Mouse (Mus musculus): Measurements from ENCODE around the gene Casq2. TPM values are rescaled to one million over a fixed set of nuclear protein-coding genes. Genes with fewer than 3 reads are reported as not detected.
A peak's percentile ranks its signal among the peaks of the same experiment; 100 is the strongest.

The Casq2 gene
- polyA plus RNA-seq, 1 experiment from 2014 or later: 8.9 TPM

- H3K9ac ChIP-seq (ENCODE audit: low read length): no peak overlapping the region
- no peaks in the 10 kb centered on the region for H3K9me3 ChIP-seq (ENCODE audit: control insufficient read depth, low read length)
- H3K27ac ChIP-seq (ENCODE audit: low read depth, low read length): no peak overlapping the region
- ATAC-seq (ENCODE audit: insufficient read depth, low FRiP score, low TSS enrichment): no peak
- H3K27me3 ChIP-seq (ENCODE audit: control insufficient read depth, insufficient read depth, low read length): no peaks in the 10 kb centered on the region
- DNase-seq (ENCODE audit: low spot score): no peak
- WGBS: 70% methylated on average over 4 of the region's 4 CpGs
- no peaks in the 10 kb centered on the region for H3K4me1 ChIP-seq (ENCODE audit: control insufficient read depth, insufficient read depth, low read length)
- no peak overlapping the region for H3K4me3 ChIP-seq (ENCODE audit: low read depth, low read length)
- no peak overlapping the region for H3K4me2 ChIP-seq (ENCODE audit: low read depth)
- no peaks in the 10 kb centered on the region; the same call in 1 of the 2 replicates for H3K36me3 ChIP-seq (ENCODE audit: control insufficient read depth, insufficient read depth, low read length)
These were observed 95.0 kb downstream of the Casq2 start for GRCm38 (mm10) chr3:102181191-102181590.

DNA sequence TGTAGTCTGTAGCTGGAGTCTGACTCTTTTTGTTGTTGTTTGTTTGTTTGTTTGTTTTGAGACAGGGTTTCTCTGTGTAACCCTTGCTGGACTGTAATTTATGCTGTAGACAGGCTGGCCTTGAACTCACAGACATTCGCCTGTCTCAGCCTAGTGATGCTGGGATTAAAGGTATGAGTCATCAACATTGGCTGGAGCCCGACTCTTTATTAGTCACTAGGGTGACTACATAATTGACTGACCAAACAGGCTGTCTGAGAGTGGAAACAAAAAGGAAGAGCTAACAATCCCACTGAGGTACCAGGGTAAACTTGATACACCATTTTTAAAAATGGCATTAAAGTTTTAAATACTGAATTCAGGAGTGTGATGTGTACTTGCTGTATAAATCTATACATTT, 96.4 kb downstream of the Casq2 start:
- Histone ChIP-seq H3K4me1 (ENCODE audit: control insufficient read depth, insufficient read depth, low read length) (no peaks in the 10 kb centered on the region), H3K9ac (ENCODE audit: low read length) (no peak overlapping the region), H3K9me3 (ENCODE audit: control insufficient read depth, low read length) (no peaks in the 10 kb centered on the region), H3K27me3 (ENCODE audit: control insufficient read depth, insufficient read depth, low read length) (no peaks in the 10 kb centered on the region), H3K4me2 (ENCODE audit: low read depth) (no peak overlapping the region), H3K27ac (ENCODE audit: low read depth, low read length) (no peak overlapping the region), H3K36me3 (ENCODE audit: control insufficient read depth, insufficient read depth, low read length) (no peaks in the 10 kb centered on the region; the same call in 1 of the 2 replicates), H3K4me3 (ENCODE audit: low read depth, low read length) (no peak overlapping the region)
- WGBS: 84% methylated on average over 2 of the region's 2 CpGs
- ATAC-seq (ENCODE audit: insufficient read depth, low FRiP score, low TSS enrichment): no peak
- DNase-seq (ENCODE audit: low spot score): no peak

DNA sequence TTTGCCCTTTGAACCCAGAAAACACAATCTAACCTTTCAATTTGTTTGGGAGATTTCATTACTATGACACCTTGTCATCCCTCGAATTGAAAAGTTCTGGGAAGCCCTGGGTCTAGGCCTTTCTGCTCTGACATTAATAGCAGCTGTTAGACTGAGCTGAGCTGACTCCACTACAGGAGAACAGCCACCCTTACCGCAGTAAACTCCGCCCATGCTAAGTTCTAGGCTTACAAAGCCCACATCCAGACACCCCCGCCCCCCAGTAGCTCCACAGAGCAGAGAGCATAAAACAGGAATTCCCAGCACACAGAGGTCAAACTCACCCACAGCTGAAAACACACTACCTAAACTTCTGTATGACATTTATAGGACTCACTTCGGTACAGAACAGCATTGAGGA, 98.5 kb downstream of the Casq2 start:
- H3K9ac ChIP-seq (ENCODE audit: low read length): no peak overlapping the region
- peaks cover 4% of the 10 kb centered on the region; the same call in 1 of the 2 replicates for H3K4me1 ChIP-seq (ENCODE audit: control insufficient read depth, insufficient read depth, low read length)
- no peaks in the 10 kb centered on the region for H3K9me3 ChIP-seq (ENCODE audit: control insufficient read depth, low read length)
- no peak overlapping the region for H3K4me3 ChIP-seq (ENCODE audit: low read depth, low read length)
- ATAC-seq (ENCODE audit: insufficient read depth, low FRiP score, low TSS enrichment) (no peak), DNase-seq (ENCODE audit: low spot score) (no peak)
- H3K27me3 ChIP-seq (ENCODE audit: control insufficient read depth, insufficient read depth, low read length): no peaks in the 10 kb centered on the region
- H3K4me2 ChIP-seq (ENCODE audit: low read depth): no peak overlapping the region
- no peak overlapping the region for H3K27ac ChIP-seq (ENCODE audit: low read depth, low read length)
- H3K36me3 ChIP-seq (ENCODE audit: control insufficient read depth, insufficient read depth, low read length): no peaks in the 10 kb centered on the region
- WGBS: 58% methylated on average over 5 of the region's 5 CpGs

- no peak overlapping the region for H3K9ac ChIP-seq (ENCODE audit: low read length)
- H3K4me2 ChIP-seq (ENCODE audit: low read depth): no peak overlapping the region
- no peak overlapping the region for H3K4me3 ChIP-seq (ENCODE audit: low read depth, low read length)
- no peak overlapping the region for H3K27ac ChIP-seq (ENCODE audit: low read depth, low read length)
- 83% methylated on average over 4 of the region's 4 CpGs for WGBS
- peaks cover 11% of the 10 kb centered on the region for H3K4me1 ChIP-seq (ENCODE audit: control insufficient read depth, insufficient read depth, low read length)
- 0 out of 2 replicates have a peak, but pooled peaks cover under 1% of the 10 kb centered on the region for H3K27me3 ChIP-seq (ENCODE audit: control insufficient read depth, insufficient read depth, low read length)
- DNase-seq (ENCODE audit: low spot score): no peak
- ATAC-seq (ENCODE audit: insufficient read depth, low FRiP score, low TSS enrichment): no peak
- no peaks in the 10 kb centered on the region for H3K36me3 ChIP-seq (ENCODE audit: control insufficient read depth, insufficient read depth, low read length)
- no peaks in the 10 kb centered on the region for H3K9me3 ChIP-seq (ENCODE audit: control insufficient read depth, low read length)
These were observed 101.2 kb downstream of the Casq2 start for GRCm38 (mm10) chr3:102187401-102187800.

- H3K9ac ChIP-seq (ENCODE audit: low read length): no peak overlapping the region
- DNase-seq (ENCODE audit: low spot score): peak; percentile 37
- no peak for ATAC-seq (ENCODE audit: insufficient read depth, low FRiP score, low TSS enrichment)
- 26% methylated on average over 6 of the region's 6 CpGs for WGBS
- no peaks in the 10 kb centered on the region for H3K9me3 ChIP-seq (ENCODE audit: control insufficient read depth, low read length)
- H3K27ac ChIP-seq (ENCODE audit: low read depth, low read length): no peak overlapping the region
- H3K4me3 ChIP-seq (ENCODE audit: low read depth, low read length): no peak overlapping the region
- 0 out of 2 replicates have a peak overlapping the region, but pooled peaks have one; percentile 8 for H3K4me2 ChIP-seq (ENCODE audit: low read depth)
- H3K27me3 ChIP-seq (ENCODE audit: control insufficient read depth, insufficient read depth, low read length): 0 out of 2 replicates have a peak, but pooled peaks cover 2% of the 10 kb centered on the region
- no peaks in the 10 kb centered on the region for H3K36me3 ChIP-seq (ENCODE audit: control insufficient read depth, insufficient read depth, low read length)
- H3K4me1 ChIP-seq (ENCODE audit: control insufficient read depth, insufficient read depth, low read length): peaks cover 25% of the 10 kb centered on the region
These were observed 102.8 kb downstream of the Casq2 start for GRCm38 (mm10) chr3:102188972-102189371.

DNA sequence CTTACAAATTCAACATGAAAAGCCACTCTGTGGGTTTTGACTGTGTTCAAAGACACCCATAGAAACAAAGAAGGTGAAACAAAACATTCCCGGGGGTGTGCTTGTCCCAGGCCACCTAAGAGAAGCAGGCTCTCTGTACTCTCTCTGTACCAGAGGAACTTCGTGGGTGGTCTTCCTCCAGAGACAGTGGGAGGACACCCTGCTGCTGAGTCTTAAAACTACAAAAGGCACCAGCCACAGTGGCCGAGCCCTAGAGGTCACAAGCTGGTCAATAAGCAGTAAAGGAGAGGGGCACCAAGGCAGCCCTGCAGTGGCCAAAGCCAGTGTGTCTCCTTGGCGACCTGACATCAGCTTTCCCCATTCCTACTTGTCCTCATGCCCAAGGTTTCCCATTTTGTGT, 103.8 kb downstream of the Casq2 start:
- peak; percentile 30 for DNase-seq (ENCODE audit: low spot score)
- no peak overlapping the region for H3K27ac ChIP-seq (ENCODE audit: low read depth, low read length)
- no peaks in the 10 kb centered on the region for H3K9me3 ChIP-seq (ENCODE audit: control insufficient read depth, low read length)
- no peak overlapping the region for H3K9ac ChIP-seq (ENCODE audit: low read length)
- no peak overlapping the region for H3K4me3 ChIP-seq (ENCODE audit: low read depth, low read length)
- H3K36me3 ChIP-seq (ENCODE audit: control insufficient read depth, insufficient read depth, low read length): no peaks in the 10 kb centered on the region
- 1% methylated on average over 4 of the region's 4 CpGs for WGBS
- no peak overlapping the region for H3K4me2 ChIP-seq (ENCODE audit: low read depth)
- 0 out of 2 replicates have a peak, but pooled peaks cover 2% of the 10 kb centered on the region for H3K27me3 ChIP-seq (ENCODE audit: control insufficient read depth, insufficient read depth, low read length)
- ATAC-seq (ENCODE audit: insufficient read depth, low FRiP score, low TSS enrichment): no peak
- peaks cover 33% of the 10 kb centered on the region for H3K4me1 ChIP-seq (ENCODE audit: control insufficient read depth, insufficient read depth, low read length)

GRCm38 (mm10) chr3:102190642-102191041, 104.4 kb downstream of the Casq2 start:
- Histone ChIP-seq H3K9me3 (ENCODE audit: control insufficient read depth, low read length) (no peaks in the 10 kb centered on the region), H3K4me3 (ENCODE audit: low read depth, low read length) (no peak overlapping the region), H3K36me3 (ENCODE audit: control insufficient read depth, insufficient read depth, low read length) (no peaks in the 10 kb centered on the region), H3K27ac (ENCODE audit: low read depth, low read length) (no peak overlapping the region), H3K4me1 (ENCODE audit: control insufficient read depth, insufficient read depth, low read length) (peaks cover 38% of the 10 kb centered on the region), H3K4me2 (ENCODE audit: low read depth) (no peak overlapping the region), H3K9ac (ENCODE audit: low read length) (no peak overlapping the region), H3K27me3 (ENCODE audit: control insufficient read depth, insufficient read depth, low read length) (0 out of 2 replicates have a peak, but pooled peaks cover 4% of the 10 kb centered on the region)
- DNase-seq (ENCODE audit: low spot score) (no peak), ATAC-seq (ENCODE audit: insufficient read depth, low FRiP score, low TSS enrichment) (no peak)

DNA sequence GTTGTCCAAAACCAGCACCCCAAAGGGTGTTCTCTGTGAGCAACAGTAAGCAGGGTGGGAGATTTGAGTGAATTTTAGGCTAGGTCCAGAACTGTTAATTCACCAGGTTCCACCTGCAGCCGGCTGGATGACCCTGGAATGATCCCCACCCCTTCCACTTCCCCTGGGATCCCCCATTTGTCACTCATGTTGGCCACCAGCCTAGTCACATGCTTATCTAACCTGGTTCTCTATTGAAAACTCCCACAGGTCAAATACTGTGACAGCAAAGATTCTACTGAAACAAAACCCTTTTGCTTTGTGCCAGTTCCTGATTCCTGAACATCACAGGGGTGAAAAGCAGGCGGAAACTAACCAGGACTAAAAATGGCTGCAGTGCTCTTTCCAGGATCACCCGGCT, 105.4 kb downstream of the Casq2 start:
- 74% methylated on average over 3 of the region's 3 CpGs for WGBS
- DNase-seq (ENCODE audit: low spot score): no peak
- no peaks in the 10 kb centered on the region for H3K9me3 ChIP-seq (ENCODE audit: control insufficient read depth, low read length)
- H3K9ac ChIP-seq (ENCODE audit: low read length): no peak overlapping the region
- H3K4me3 ChIP-seq (ENCODE audit: low read depth, low read length): no peak overlapping the region
- ATAC-seq (ENCODE audit: insufficient read depth, low FRiP score, low TSS enrichment): no peak
- 0 out of 2 replicates have a peak, but pooled peaks cover 9% of the 10 kb centered on the region for H3K27me3 ChIP-seq (ENCODE audit: control insufficient read depth, insufficient read depth, low read length)
- no peak overlapping the region for H3K27ac ChIP-seq (ENCODE audit: low read depth, low read length)
- no peaks in the 10 kb centered on the region for H3K36me3 ChIP-seq (ENCODE audit: control insufficient read depth, insufficient read depth, low read length)
- no peak overlapping the region for H3K4me2 ChIP-seq (ENCODE audit: low read depth)
- peaks cover 42% of the 10 kb centered on the region for H3K4me1 ChIP-seq (ENCODE audit: control insufficient read depth, insufficient read depth, low read length)

DNA sequence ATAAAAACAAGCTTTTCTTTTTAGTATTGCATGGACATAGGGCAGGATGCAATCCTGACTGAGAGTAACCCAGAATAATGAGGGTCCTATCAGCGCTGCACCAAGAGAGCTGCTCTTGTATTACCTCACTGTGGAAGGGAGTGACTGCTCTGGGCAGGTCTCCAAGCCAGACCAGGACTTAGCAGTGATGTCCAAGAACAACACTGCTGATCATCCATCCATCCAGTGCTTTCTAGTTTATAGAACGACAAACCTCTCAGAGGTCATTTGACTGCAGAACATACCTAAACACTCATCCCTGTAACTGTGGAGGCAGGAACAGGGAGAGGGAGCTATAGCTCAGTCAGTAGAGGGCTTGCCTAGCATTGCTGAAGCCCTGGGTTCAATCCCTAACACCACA, 106.4 kb downstream of the Casq2 start:
- no peak overlapping the region; the same call in 1 of the 2 replicates for H3K27ac ChIP-seq (ENCODE audit: low read depth, low read length)
- DNase-seq (ENCODE audit: low spot score) (no peak), ATAC-seq (ENCODE audit: insufficient read depth, low FRiP score, low TSS enrichment) (no peak)
- WGBS: 70% methylated on average over 2 of the region's 2 CpGs
- H3K4me1 ChIP-seq (ENCODE audit: control insufficient read depth, insufficient read depth, low read length): peaks cover 46% of the 10 kb centered on the region
- no peaks in the 10 kb centered on the region for H3K36me3 ChIP-seq (ENCODE audit: control insufficient read depth, insufficient read depth, low read length)
- no peaks in the 10 kb centered on the region for H3K9me3 ChIP-seq (ENCODE audit: control insufficient read depth, low read length)
- no peak overlapping the region for H3K4me2 ChIP-seq (ENCODE audit: low read depth)
- H3K4me3 ChIP-seq (ENCODE audit: low read depth, low read length): no peak overlapping the region
- no peak overlapping the region; the same call in 1 of the 2 replicates for H3K9ac ChIP-seq (ENCODE audit: low read length)
- 0 out of 2 replicates have a peak, but pooled peaks cover 9% of the 10 kb centered on the region for H3K27me3 ChIP-seq (ENCODE audit: control insufficient read depth, insufficient read depth, low read length)

Data from neural tube, embryonic 11.5 days (tissue).